Mouse (Mus musculus) cerebellum, adult (tissue): ENCODE measurements around the gene Wfdc18.

ENCODE experiments used
- ATAC-seq: cut with Nextera tagmentation; 2 replicates; pipeline ENCODE4 v1.9.2; 2017; ENCODE audit warnings: mild to moderate bottlenecking, moderate library complexity, mixed read lengths; ENCODE audit not compliant: insufficient number of reproducible peaks, low FRiP score, low TSS enrichment

The Wfdc18 gene

GRCm38 (mm10) chr11:83741841-83742240 is 33.0 kb downstream of the Wfdc18 start:
- ATAC-seq = no peak

GRCm38 (mm10) chr11:83742731-83743355 is 34.0 kb downstream of the Wfdc18 start:
- no peak for ATAC-seq

GRCm38 (mm10) chr11:83743525-83743924 is 34.7 kb downstream of the Wfdc18 start:
- ATAC-seq = no peak

- no peak for ATAC-seq
Observed at GRCm38 (mm10) chr11:83746152-83746551, 37.3 kb downstream of the Wfdc18 start.

- ATAC-seq = no peak
Observed at GRCm38 (mm10) chr11:83746681-83747080, 37.9 kb downstream of the Wfdc18 start, which contains the start of gene Wfdc21. TSS of gene Wfdc21 (plus strand) at chr11:83746940.

GRCm38 (mm10) chr11:83747376-83748265 is 38.8 kb downstream of the Wfdc18 start:
- no peak for ATAC-seq

GRCm38 (mm10) chr11:83753581-83754181 is 44.9 kb downstream of the Wfdc18 start, which contains the start of gene Heatr6:
TSS of gene Heatr6 (plus strand) at chr11:83753696.
- ATAC-seq = peak; percentile 96

- ATAC-seq = no peak
Observed at GRCm38 (mm10) chr11:83754227-83754626, 45.4 kb downstream of the Wfdc18 start.
